Mouse (Mus musculus) bone marrow macrophage, adult 2 months (primary cell): ENCODE data around the gene Tdrd5.

ENCODE experiments used
- CTCF ChIP-seq: IDR thresholded peaks from 2 replicates; pipeline ENCODE4 v1.5.1; 2012; ENCODE audit warnings: low read depth, mild to moderate bottlenecking, low read length, moderate library complexity
- POLR2A ChIP-seq: IDR thresholded peaks from 2 replicates; pipeline ENCODE4 v1.6.1; 2012; ENCODE audit warnings: mild to moderate bottlenecking, low read depth, low read length, borderline replicate concordance

- TF ChIP-seq POLR2A (no peak), CTCF (peak; percentile 45; the same call in 1 of the 2 replicates)
Measured at GRCm38 (mm10) chr1:156229448-156229847, 74.0 kb downstream of the Tdrd5 start.
